Mouse (Mus musculus) granulocyte monocyte progenitor cell, adult 5-6 weeks (primary cell): ENCODE results near the gene Tmem229b. TPM values are rescaled to one million over a fixed set of nuclear protein-coding genes. Genes with fewer than 3 reads are reported as not detected.
A peak's percentile ranks its signal among the peaks of the same experiment; 100 is the strongest.

ENCODE experiments used
- ATAC-seq: replicated peaks from 2 replicates; pipeline ENCODE4 v1.8.0; 2016; ENCODE audit warnings: mild to moderate bottlenecking, moderate TSS enrichment, inconsistent platforms; ENCODE audit not compliant: poor library complexity, severe bottlenecking
- total RNA-seq, 2 experiments: library from RNA; stranded (forward) in 1 of 2; stranded (reverse) in 1 of 2; fragments of 200-712, 200-1000 nt in 1 of 2; fragments of >200 nt in 1 of 2; fragmentation: Nextera tagmentation in 1 of 2; gene quantifications; 2 replicates each; pipeline ENCODE4 v1.2.3; 2014 to 2017

Tmem229b gene
- total RNA-seq, 2 experiments from 2014 or later: 100 to 104 TPM

GRCm38 (mm10) chr12:79010569-79010968 lies 3.1 kb upstream of the Tmem229b start:
- ATAC-seq: no peak

GRCm38 (mm10) chr12:79006478-79007125 lies 825 bp downstream of the Tmem229b start:
- peak; percentile 73 for ATAC-seq

- no peak for ATAC-seq
These were observed 1.4 kb downstream of the Tmem229b start for GRCm38 (mm10) chr12:79006076-79006475.

GRCm38 (mm10) chr12:79005456-79005855 lies 2.0 kb downstream of the Tmem229b start:
- ATAC-seq: no peak

GRCm38 (mm10) chr12:79002978-79003377 lies 4.4 kb downstream of the Tmem229b start:
- ATAC-seq: no peak

GRCm38 (mm10) chr12:79002406-79002805 lies 5.0 kb downstream of the Tmem229b start:
- ATAC-seq: peak; percentile 78

- no peak for ATAC-seq
These were observed 10.7 kb downstream of the Tmem229b start for GRCm38 (mm10) chr12:78996711-78997110.

- ATAC-seq: peak; percentile 62
These were observed 11.2 kb downstream of the Tmem229b start for GRCm38 (mm10) chr12:78996271-78996670.

GRCm38 (mm10) chr12:78987581-78988081 lies 19.8 kb downstream of the Tmem229b start:
- no peak for ATAC-seq

- ATAC-seq: no peak
These were observed 23.4 kb downstream of the Tmem229b start for GRCm38 (mm10) chr12:78984035-78984432.

- ATAC-seq: no peak
These were observed 24.0 kb downstream of the Tmem229b start for GRCm38 (mm10) chr12:78983296-78984034.

GRCm38 (mm10) chr12:78981938-78982825 lies 25.2 kb downstream of the Tmem229b start:
- no peak for ATAC-seq

- no peak for ATAC-seq
These were observed 26.3 kb downstream of the Tmem229b start for GRCm38 (mm10) chr12:78981131-78981530.

- ATAC-seq: peak; percentile 97
These were observed 26.7 kb downstream of the Tmem229b start for GRCm38 (mm10) chr12:78980683-78981091.

GRCm38 (mm10) chr12:78977552-78977951 lies 29.9 kb downstream of the Tmem229b start:
- ATAC-seq: no peak

- ATAC-seq: no peak
These were observed 30.3 kb downstream of the Tmem229b start for GRCm38 (mm10) chr12:78977078-78977477.

- peak; percentile 51 for ATAC-seq
These were observed 31.6 kb downstream of the Tmem229b start for GRCm38 (mm10) chr12:78975836-78976235.

GRCm38 (mm10) chr12:78974767-78975166 lies 32.7 kb downstream of the Tmem229b start:
- no peak for ATAC-seq

GRCm38 (mm10) chr12:78973779-78974178 lies 33.6 kb downstream of the Tmem229b start:
- ATAC-seq: no peak

- no peak for ATAC-seq
These were observed 35.8 kb downstream of the Tmem229b start for GRCm38 (mm10) chr12:78971649-78972048.

- ATAC-seq: no peak
These were observed 36.7 kb downstream of the Tmem229b start for GRCm38 (mm10) chr12:78970725-78971124.
